Mouse (Mus musculus) forebrain, embryonic 15.5 days (tissue): ENCODE measurements around the gene Abca1. TPM values are rescaled to one million over a fixed set of nuclear protein-coding genes. Genes with fewer than 3 reads are reported as not detected.

Source experiments
- ATAC-seq: fragments of 200-750 bp; cut with Nextera tagmentation; replicated peaks from 2 replicates; pipeline ENCODE4 v1.8.0; 2017; ENCODE audit warnings: mild to moderate bottlenecking, moderate TSS enrichment, moderate library complexity
- H3K27ac ChIP-seq: fragments of 300-500 bp; sonication (generic); replicated peaks from 2 replicates; pipeline ENCODE4 v1.5.1; 2015; ENCODE audit warnings: mild to moderate bottlenecking, inconsistent platforms
- H3K27me3 ChIP-seq: fragments of 300-500 bp; sonication (generic); 2 replicates; pipeline ENCODE4 v1.6.1; 2015; ENCODE audit warnings: inconsistent platforms
- H3K36me3 ChIP-seq: fragments of 300-500 bp; sonication (generic); 2 replicates; pipeline ENCODE4 v1.6.1; 2015; ENCODE audit warnings: mild to moderate bottlenecking, inconsistent platforms
- H3K4me1 ChIP-seq: fragments of 300-500 bp; sonication (generic); 2 replicates; pipeline ENCODE4 v1.6.1; 2015; ENCODE audit warnings: inconsistent platforms
- H3K4me2 ChIP-seq: fragments of 300-500 bp; sonication (generic); replicated peaks from 2 replicates; pipeline ENCODE4 v1.6.1; 2015; ENCODE audit warnings: mild to moderate bottlenecking, inconsistent platforms
- H3K4me3 ChIP-seq: fragments of 300-500 bp; sonication (generic); 2 replicates; pipeline ENCODE4 v1.5.1; 2015; ENCODE audit warnings: mild to moderate bottlenecking, inconsistent platforms
- H3K9ac ChIP-seq: fragments of 300-500 bp; sonication (generic); replicated peaks from 2 replicates; pipeline ENCODE4 v1.6.1; 2015; ENCODE audit warnings: mild to moderate bottlenecking, inconsistent platforms
- H3K9me3 ChIP-seq: fragments of 300-500 bp; sonication (generic); 2 replicates; pipeline ENCODE4 v1.6.1; 2016; ENCODE audit warnings: inconsistent platforms
- WGBS: fragments of 180-500 bp; shearing (Covaris S2); methylation state at CpG from one replicate; pipeline ENCODE4 v1.1.7; 2015; ENCODE audit warnings: mixed read lengths; 5-methylcytosine and 5-hydroxymethylcytosine counted together
- polyA plus RNA-seq: library from polyadenylated mRNA; unstranded; fragments of >200 nt; fragmentation: Nextera tagmentation; extraction: Ambion mirVana; gene quantifications from 2 replicates; pipeline ENCODE4 v1.2.1, GENCODE M21; 2015

Gene Abca1
- polyA plus RNA-seq, 1 experiment from 2014 or later, result 10.0 TPM

- H3K9me3 ChIP-seq, result no peaks in the 10 kb centered on the region
- no peak for ATAC-seq
- H3K36me3 ChIP-seq, result no peaks in the 10 kb centered on the region
- H3K27me3 ChIP-seq, result no peaks in the 10 kb centered on the region
- 0 out of 2 replicates have a peak, but pooled peaks cover 5% of the 10 kb centered on the region for H3K4me1 ChIP-seq
- no peak overlapping the region for H3K9ac ChIP-seq
- WGBS, result 76% methylated on average over 8 of the region's 8 CpGs
- no peak overlapping the region for H3K27ac ChIP-seq
- H3K4me2 ChIP-seq, result no peak overlapping the region
- no peak overlapping the region for H3K4me3 ChIP-seq
Observed at GRCm38 (mm10) chr4:53177696-53178095, 18.0 kb upstream of the Abca1 start.

GRCm38 (mm10) chr4:53174906-53175305, 15.2 kb upstream of the Abca1 start:
- H3K4me1 ChIP-seq, result 0 out of 2 replicates have a peak, but pooled peaks cover 5% of the 10 kb centered on the region
- H3K9me3 ChIP-seq, result no peaks in the 10 kb centered on the region
- WGBS, result 86% methylated on average over 7 of the region's 7 CpGs

GRCm38 (mm10) chr4:53170403-53170802, 10.7 kb upstream of the Abca1 start:
- H3K4me3 ChIP-seq, result no peak overlapping the region
- no peak overlapping the region for H3K4me2 ChIP-seq
- H3K9ac ChIP-seq, result no peak overlapping the region
- no peaks in the 10 kb centered on the region for H3K36me3 ChIP-seq
- no peak for ATAC-seq
- 76% methylated on average over 2 of the region's 2 CpGs for WGBS
- no peaks in the 10 kb centered on the region for H3K4me1 ChIP-seq
- H3K9me3 ChIP-seq, result no peaks in the 10 kb centered on the region
- H3K27me3 ChIP-seq, result no peaks in the 10 kb centered on the region
- no peak overlapping the region for H3K27ac ChIP-seq

More at GRCm38 (mm10) chr4:53174906-53175305, 15.2 kb upstream of the Abca1 start:
- ATAC-seq, result no peak
- H3K4me2 ChIP-seq, result no peak overlapping the region
- H3K27ac ChIP-seq, result no peak overlapping the region
- no peaks in the 10 kb centered on the region for H3K36me3 ChIP-seq
- no peak overlapping the region for H3K4me3 ChIP-seq
- no peak overlapping the region for H3K9ac ChIP-seq
- H3K27me3 ChIP-seq, result no peaks in the 10 kb centered on the region

GRCm38 (mm10) chr4:53165231-53165630, 5.5 kb upstream of the Abca1 start:
- Histone ChIP-seq H3K27ac (no peak overlapping the region), H3K4me1 (0 out of 2 replicates have a peak, but pooled peaks cover under 1% of the 10 kb centered on the region), H3K9me3 (no peaks in the 10 kb centered on the region), H3K4me3 (no peak overlapping the region), H3K4me2 (no peak overlapping the region), H3K36me3 (no peaks in the 10 kb centered on the region), H3K9ac (no peak overlapping the region), H3K27me3 (no peaks in the 10 kb centered on the region)
- 52% methylated on average over 11 of the region's 25 CpGs for WGBS
- no peak for ATAC-seq

- Histone ChIP-seq H3K4me3 (peak overlapping the region; percentile 70), H3K9ac (peak overlapping the region; percentile 55), H3K9me3 (no peaks in the 10 kb centered on the region), H3K4me2 (peak overlapping the region; percentile 66), H3K36me3 (no peaks in the 10 kb centered on the region), H3K27ac (peak overlapping the region; percentile 51), H3K27me3 (no peaks in the 10 kb centered on the region), H3K4me1 (peaks cover 16% of the 10 kb centered on the region)
- WGBS, result 1% methylated on average over 20 of the region's 20 CpGs
- ATAC-seq, result peak; percentile 63
Observed at GRCm38 (mm10) chr4:53159176-53159575, 519 bp downstream of the Abca1 start.

DNA sequence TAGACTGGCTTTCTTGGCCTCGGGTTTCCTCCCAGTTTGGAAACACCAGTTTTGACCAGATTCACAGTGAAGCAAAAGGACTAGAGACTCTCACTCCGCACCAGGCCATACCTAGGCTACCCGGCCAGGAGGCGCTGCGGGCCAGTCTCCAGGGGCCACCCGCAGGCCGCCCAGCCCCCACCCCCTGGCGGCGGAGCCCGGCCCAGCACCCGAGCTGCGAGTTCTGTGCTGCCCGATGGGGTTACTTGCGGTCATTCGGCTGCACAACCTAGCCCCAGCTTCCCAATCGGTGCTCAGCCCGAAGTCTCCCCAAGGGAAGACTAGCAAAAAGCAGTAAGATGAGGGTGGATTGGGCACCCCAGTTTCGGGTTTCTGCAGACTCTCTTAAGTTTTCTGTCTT, 1.1 kb downstream of the Abca1 start:
- H3K4me1 ChIP-seq, result peaks cover 16% of the 10 kb centered on the region
- H3K36me3 ChIP-seq, result no peaks in the 10 kb centered on the region
- peak overlapping the region; percentile 55 for H3K9ac ChIP-seq
- H3K9me3 ChIP-seq, result no peaks in the 10 kb centered on the region
- H3K27ac ChIP-seq, result peak overlapping the region; percentile 51; the same call in 1 of the 2 replicates
- WGBS, result under 1% methylated on average over 18 of the region's 18 CpGs
- peak; percentile 55 for ATAC-seq
- no peaks in the 10 kb centered on the region for H3K27me3 ChIP-seq
- peak overlapping the region; percentile 66 for H3K4me2 ChIP-seq
- H3K4me3 ChIP-seq, result peak overlapping the region; percentile 70

GRCm38 (mm10) chr4:53155471-53155870, 4.2 kb downstream of the Abca1 start:
- Histone ChIP-seq H3K27me3 (no peaks in the 10 kb centered on the region), H3K36me3 (no peaks in the 10 kb centered on the region), H3K4me2 (no peak overlapping the region), H3K4me1 (peaks cover 23% of the 10 kb centered on the region), H3K9ac (no peak overlapping the region), H3K9me3 (no peaks in the 10 kb centered on the region), H3K27ac (no peak overlapping the region), H3K4me3 (no peak overlapping the region)
- ATAC-seq, result no peak
- 82% methylated on average over 11 of the region's 11 CpGs for WGBS

DNA sequence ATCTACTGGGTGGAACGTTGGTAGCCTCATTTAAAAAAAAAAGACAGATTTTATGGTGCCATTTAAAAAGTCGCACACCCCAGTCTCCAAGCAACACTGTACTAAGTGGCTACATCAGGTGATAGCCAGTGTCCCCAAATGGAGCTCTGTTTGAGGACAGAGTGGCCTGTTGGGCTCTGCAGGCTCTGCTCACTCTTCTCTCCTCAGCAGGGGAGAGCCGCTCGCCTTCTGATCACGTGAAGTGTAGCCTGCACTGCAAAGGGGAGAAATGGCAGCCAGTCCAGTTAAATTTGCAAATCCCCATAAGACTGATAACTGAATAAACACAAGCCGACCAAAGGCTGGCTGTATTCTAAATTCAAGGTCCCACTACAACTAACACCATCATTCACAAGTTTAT, 6.0 kb downstream of the Abca1 start:
- WGBS, result 48% methylated on average over 6 of the region's 6 CpGs

DNA sequence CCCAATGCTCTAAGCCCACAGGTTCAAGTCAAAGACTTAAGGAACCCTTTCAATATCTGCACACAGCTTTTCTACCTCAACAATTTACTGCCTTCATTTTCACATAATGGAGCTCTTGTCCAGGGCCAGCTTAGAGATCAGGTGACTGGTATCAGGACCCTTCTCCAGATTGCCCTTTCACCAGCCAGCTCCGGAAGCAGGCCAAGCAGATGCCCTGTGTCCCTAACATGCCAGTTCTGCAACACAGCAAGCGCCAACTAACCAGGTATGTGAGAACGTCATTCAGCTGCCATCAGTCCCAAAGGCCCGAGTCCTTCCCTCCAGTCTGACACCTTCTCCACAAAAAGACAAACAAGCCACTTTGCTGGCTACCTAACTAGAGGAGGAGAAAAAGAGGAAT, 6.6 kb downstream of the Abca1 start:
- Histone ChIP-seq H3K27me3 (no peaks in the 10 kb centered on the region), H3K9me3 (no peaks in the 10 kb centered on the region), H3K36me3 (no peaks in the 10 kb centered on the region), H3K9ac (no peak overlapping the region), H3K27ac (no peak overlapping the region), H3K4me3 (no peak overlapping the region), H3K4me2 (no peak overlapping the region), H3K4me1 (peaks cover 15% of the 10 kb centered on the region)
- no peak for ATAC-seq
- 58% methylated on average over 4 of the region's 4 CpGs for WGBS

More for the DNA sequence above, 6.0 kb downstream of the Abca1 start:
- no peak for ATAC-seq
- Histone ChIP-seq H3K27me3 (no peaks in the 10 kb centered on the region), H3K36me3 (no peaks in the 10 kb centered on the region), H3K4me2 (no peak overlapping the region), H3K9ac (no peak overlapping the region), H3K27ac (no peak overlapping the region), H3K9me3 (no peaks in the 10 kb centered on the region), H3K4me3 (no peak overlapping the region), H3K4me1 (peaks cover 18% of the 10 kb centered on the region)

GRCm38 (mm10) chr4:53152655-53153054, 7.0 kb downstream of the Abca1 start:
- H3K36me3 ChIP-seq, result no peaks in the 10 kb centered on the region

GRCm38 (mm10) chr4:53150516-53150915, 9.2 kb downstream of the Abca1 start:
- Histone ChIP-seq H3K4me1 (peaks cover 17% of the 10 kb centered on the region), H3K9ac (no peak overlapping the region), H3K27ac (no peak overlapping the region), H3K4me2 (no peak overlapping the region), H3K9me3 (no peaks in the 10 kb centered on the region), H3K27me3 (no peaks in the 10 kb centered on the region), H3K36me3 (no peaks in the 10 kb centered on the region), H3K4me3 (no peak overlapping the region)
- 49% methylated on average over 8 of the region's 8 CpGs for WGBS
- no peak for ATAC-seq

More at GRCm38 (mm10) chr4:53152655-53153054, 7.0 kb downstream of the Abca1 start:
- Histone ChIP-seq H3K4me3 (no peak overlapping the region), H3K4me1 (peaks cover 14% of the 10 kb centered on the region), H3K27me3 (no peaks in the 10 kb centered on the region), H3K9me3 (no peaks in the 10 kb centered on the region), H3K4me2 (no peak overlapping the region), H3K27ac (no peak overlapping the region), H3K9ac (no peak overlapping the region)
- no peak for ATAC-seq
- WGBS, result 15% methylated on average over 5 of the region's 5 CpGs

DNA sequence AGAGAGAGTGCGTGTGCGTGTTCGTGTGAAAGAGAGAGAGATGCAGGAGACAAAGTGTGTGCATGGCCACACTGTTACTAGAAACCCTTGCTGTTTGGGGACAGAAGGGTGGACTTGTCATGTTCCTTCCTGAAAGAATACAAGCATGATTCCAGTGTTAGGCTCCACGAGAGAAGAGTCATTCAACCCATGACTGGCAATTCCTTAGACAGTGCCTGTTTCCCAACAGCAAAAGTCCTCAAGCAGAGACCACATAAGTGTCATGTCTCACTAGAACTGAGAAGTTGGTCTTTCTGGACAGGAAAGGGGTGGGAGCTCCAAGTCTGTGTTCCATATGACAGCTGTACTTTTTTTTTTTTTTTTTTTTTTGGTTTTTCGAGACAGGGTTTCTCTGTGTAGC, 10.1 kb downstream of the Abca1 start:
- H3K27ac ChIP-seq, result no peak overlapping the region
- 93% methylated on average over 4 of the region's 5 CpGs for WGBS
- no peak overlapping the region for H3K9ac ChIP-seq
- no peak for ATAC-seq
- H3K36me3 ChIP-seq, result no peaks in the 10 kb centered on the region
- H3K27me3 ChIP-seq, result no peaks in the 10 kb centered on the region
- H3K9me3 ChIP-seq, result no peaks in the 10 kb centered on the region
- peaks cover 17% of the 10 kb centered on the region for H3K4me1 ChIP-seq
- H3K4me2 ChIP-seq, result no peak overlapping the region
- H3K4me3 ChIP-seq, result no peak overlapping the region

- Histone ChIP-seq H3K27ac (no peak overlapping the region), H3K4me3 (no peak overlapping the region), H3K36me3 (no peaks in the 10 kb centered on the region), H3K9ac (no peak overlapping the region), H3K27me3 (no peaks in the 10 kb centered on the region), H3K4me1 (peaks cover 17% of the 10 kb centered on the region), H3K9me3 (no peaks in the 10 kb centered on the region), H3K4me2 (no peak overlapping the region)
- no peak for ATAC-seq
- 88% methylated on average over 2 of the region's 2 CpGs for WGBS
Observed at GRCm38 (mm10) chr4:53148817-53149216, 10.9 kb downstream of the Abca1 start.
